Mouse (Mus musculus) CH12.LX (cell line): ENCODE measurements around the gene Fez1. TPM values are rescaled to one million over a fixed set of nuclear protein-coding genes. Genes with fewer than 3 reads are reported as not detected.

Source experiments
- DNase-seq: peaks from one replicate; pipeline ENCODE4 v3.0.0-alpha.2; 2013; ENCODE audit errors: extremely low read depth
- H3K27ac ChIP-seq: 2 replicates; pipeline ENCODE4 v1.5.1; 2012; ENCODE audit warnings: low read depth, mild to moderate bottlenecking, control low read depth, moderate library complexity; ENCODE audit not compliant: insufficient read depth
- H3K27me3 ChIP-seq: replicated peaks from 2 replicates; pipeline ENCODE3; 2012; ENCODE audit warnings: inconsistent platforms
- H3K36me3 ChIP-seq, 2 experiments: replicated peaks in 1 of 2; 2 replicates each; pipeline versions ENCODE3 to v1.6.1; 2012; ENCODE audit warnings: inconsistent platforms in 1 of 2, low read length in 1 of 2, mild to moderate bottlenecking in 1 of 2, mixed read lengths in 1 of 2, moderate library complexity in 1 of 2; ENCODE audit not compliant: control insufficient read depth in 1 of 2, insufficient read depth in 1 of 2
- H3K4me1 ChIP-seq, 2 experiments: 2 replicates each; pipeline ENCODE4 v1.6.1; 2012; ENCODE audit warnings: inconsistent platforms in 1 of 2, moderate library complexity in 1 of 2; ENCODE audit not compliant: insufficient read depth in 2 of 2, control insufficient read depth in 1 of 2
- H3K4me2 ChIP-seq: 2 replicates; pipeline ENCODE4 v1.6.1; 2012; ENCODE audit warnings: low read depth, mild to moderate bottlenecking, control low read depth; ENCODE audit not compliant: poor library complexity, insufficient read depth, severe bottlenecking
- H3K4me3 ChIP-seq, 3 experiments: fragments of 150-350 bp in 1 of 3; sonication (generic) in 1 of 3; replicated peaks in 1 of 3; 2 replicates each; pipeline versions ENCODE3 to v1.5.1; 2011 to 2012; ENCODE audit warnings: low read depth in 2 of 3, low read length in 2 of 3, mild to moderate bottlenecking in 2 of 3, moderate library complexity in 2 of 3, control low read depth in 1 of 3, improper control_type of control experiment in 1 of 3, inconsistent platforms in 1 of 3, mixed read lengths in 1 of 3; ENCODE audit not compliant: poor library complexity in 1 of 3
- H3K79me2 ChIP-seq: replicated peaks from 2 replicates; pipeline ENCODE4 v1.6.1; 2012; ENCODE audit warnings: mild to moderate bottlenecking, moderate library complexity; ENCODE audit not compliant: control insufficient read depth, poor library complexity, insufficient read depth, severe bottlenecking; ENCODE audit errors: extremely low read depth
- H3K9ac ChIP-seq: 2 replicates; pipeline ENCODE4 v1.6.1; 2012; ENCODE audit warnings: low read depth, mild to moderate bottlenecking, control low read depth, moderate library complexity; ENCODE audit not compliant: insufficient read depth
- H3K9me3 ChIP-seq: replicated peaks from 2 replicates; pipeline ENCODE3; 2012; ENCODE audit warnings: low read length, inconsistent platforms, mixed read lengths
- BHLHE40 ChIP-seq: IDR thresholded peaks from 2 replicates; pipeline ENCODE4 v1.6.1; 2011; ENCODE audit warnings: mild to moderate bottlenecking, low read depth, low read length, improper control_type of control experiment
- CHD1 ChIP-seq: IDR thresholded peaks from 2 replicates; pipeline ENCODE4 v1.6.1; 2012; ENCODE audit warnings: low read depth, low read length, improper control_type of control experiment, inconsistent platforms
- CHD2 ChIP-seq: IDR thresholded peaks from 2 replicates; pipeline ENCODE4 v1.6.1; 2011; ENCODE audit warnings: low read length, improper control_type of control experiment
- EP300 ChIP-seq: IDR thresholded peaks from 2 replicates; pipeline ENCODE4 v1.6.1; 2011; ENCODE audit warnings: low read length, improper control_type of control experiment
- ETS1 ChIP-seq: conservative IDR thresholded peaks from 2 replicates; pipeline ENCODE4 v1.6.1; 2012; ENCODE audit warnings: low read depth, mild to moderate bottlenecking, inconsistent platforms, low read length, improper control_type of control experiment, moderate library complexity
- JUN ChIP-seq: IDR thresholded peaks from 2 replicates; pipeline ENCODE4 v1.6.1; 2011; ENCODE audit warnings: low read depth, mild to moderate bottlenecking, low read length, improper control_type of control experiment, moderate library complexity; ENCODE audit not compliant: insufficient read depth
- JUND ChIP-seq: conservative IDR thresholded peaks from 2 replicates; pipeline ENCODE4 v1.6.1; 2011; ENCODE audit warnings: low read depth, low read length, improper control_type of control experiment
- KAT2A ChIP-seq: IDR thresholded peaks from 2 replicates; pipeline ENCODE4 v1.6.1; 2012; ENCODE audit warnings: low read length, improper control_type of control experiment, inconsistent platforms; ENCODE audit not compliant: insufficient replicate concordance
- MAZ ChIP-seq: IDR thresholded peaks from 2 replicates; pipeline ENCODE4 v1.6.1; 2012; ENCODE audit warnings: low read depth, mild to moderate bottlenecking, inconsistent platforms, low read length, improper control_type of control experiment, moderate library complexity
- MXI1 ChIP-seq: IDR thresholded peaks from 2 replicates; pipeline ENCODE4 v1.6.1; 2011; ENCODE audit warnings: mild to moderate bottlenecking, low read depth, low read length, improper control_type of control experiment
- MYC ChIP-seq: IDR thresholded peaks from 2 replicates; pipeline ENCODE4 v1.6.1; 2011; ENCODE audit warnings: low read depth, mild to moderate bottlenecking, improper control_type of control experiment, low read length
- NELFE ChIP-seq: IDR thresholded peaks from 2 replicates; pipeline ENCODE4 v1.6.1; 2011; ENCODE audit warnings: low read depth, low read length, improper control_type of control experiment
- NRF1 ChIP-seq: IDR thresholded peaks from 2 replicates; pipeline ENCODE4 v1.6.1; 2014; ENCODE audit warnings: low read depth, mild to moderate bottlenecking, inconsistent platforms, low read length, improper control_type of control experiment, moderate library complexity
- PAX5 ChIP-seq: IDR thresholded peaks from 2 replicates; pipeline ENCODE4 v1.6.1; 2012; ENCODE audit warnings: low read length, inconsistent platforms, mixed read lengths
- POLR2A ChIP-seq: IDR thresholded peaks from 2 replicates; pipeline ENCODE4 v1.6.1; 2011; ENCODE audit warnings: low read depth, mild to moderate bottlenecking, improper control_type of control experiment, low read length
- POLR2AphosphoS2 ChIP-seq: IDR thresholded peaks from 2 replicates; pipeline ENCODE4 v1.6.1; 2011; ENCODE audit warnings: low read depth, low read length, improper control_type of control experiment
- SIN3A ChIP-seq: IDR thresholded peaks from 2 replicates; pipeline ENCODE4 v1.6.1; 2012; ENCODE audit warnings: low read length, improper control_type of control experiment, inconsistent platforms
- SMC3 ChIP-seq: IDR thresholded peaks from 2 replicates; pipeline ENCODE4 v1.6.1; 2011; ENCODE audit warnings: low read depth, low read length, improper control_type of control experiment
- TCF12 ChIP-seq: IDR thresholded peaks from 2 replicates; pipeline ENCODE4 v1.6.1; 2014; ENCODE audit warnings: low read depth, mild to moderate bottlenecking, inconsistent platforms, low read length, improper control_type of control experiment
- USF2 ChIP-seq: conservative IDR thresholded peaks from 2 replicates; pipeline ENCODE4 v1.6.1; 2011; ENCODE audit warnings: low read depth, low read length, improper control_type of control experiment
- ZKSCAN1 ChIP-seq: IDR thresholded peaks from 2 replicates; pipeline ENCODE4 v1.6.1; 2012; ENCODE audit warnings: low read depth, inconsistent platforms, low read length, improper control_type of control experiment, borderline replicate concordance
- ZMIZ1 ChIP-seq: IDR thresholded peaks from 2 replicates; pipeline ENCODE4 v1.6.1; 2012; ENCODE audit warnings: low read depth, mild to moderate bottlenecking, inconsistent platforms, low read length, improper control_type of control experiment
- ZNF384 ChIP-seq: IDR thresholded peaks from 2 replicates; pipeline ENCODE4 v1.6.1; 2012; ENCODE audit warnings: low read depth, low read length, improper control_type of control experiment, inconsistent platforms
- dilution Hi-C: fragments of 300-500 bp; cut with MboI; formaldehyde crosslinking; loops from 2 replicates; pipeline ENCODE4 v1.14.3; 2020; ENCODE audit warnings: low sequenced_read_pairs; ENCODE audit not compliant: extremely low pct_unique_long_range_greater_than_20kb, extremely low pct_ligation_motif_present
- in situ Hi-C: fragments of 300-500 bp; cut with MboI; formaldehyde crosslinking; loops from 3 replicates; pipeline ENCODE4 v1.14.3; 2019; ENCODE audit warnings: low sequenced_read_pairs, low pct_ligation_motif_present, low pct_unique_long_range_greater_than_20kb, mixed read lengths
- polyA plus RNA-seq: library from polyadenylated mRNA; unstranded; fragments of >175 nt; gene quantifications from 2 replicates; pipeline ENCODE4 v1.2.1, GENCODE M21; 2012; ENCODE audit warnings: low read depth; ENCODE audit not compliant: insufficient read length
- total RNA-seq, 2 experiments: library from RNA; depleted of rRNA; stranded (reverse); fragments of 300-350 nt in 1 of 2; fragments of >200 nt in 1 of 2; gene quantifications; 2 replicates each; pipeline ENCODE4 v1.2.3; 2012 to 2014

Gene Fez1
- total and polyA plus RNA-seq, 3 experiments = not detected

GRCm38 (mm10) chr9:36850091-36850490 lies 28.4 kb downstream of the Fez1 start:
- dilution Hi-C loops = no loop called here
- Histone ChIP-seq H3K36me3 (no peaks in the 10 kb centered on the region), H3K4me1 (no peaks in the 10 kb centered on the region)

GRCm38 (mm10) chr9:36852175-36852574 lies 30.5 kb downstream of the Fez1 start:
- H3K79me2 ChIP-seq = no peaks in the 10 kb centered on the region
- in situ Hi-C loops = no loop called here
- TF ChIP-seq POLR2A (no peak), NELFE (no peak), USF2 (no peak), BHLHE40 (no peak), POLR2AphosphoS2 (no peak), ZKSCAN1 (no peak), CHD2 (no peak), ZNF384 (no peak), SMC3 (no peak), JUND (no peak), NRF1 (no peak), PAX5 (no peak), TCF12 (no peak), JUN (no peak), EP300 (no peak), CHD1 (no peak), MAZ (no peak), SIN3A (no peak), ETS1 (no peak), MYC (no peak)

More at GRCm38 (mm10) chr9:36850091-36850490, 28.4 kb downstream of the Fez1 start:
- H3K4me3 ChIP-seq = no peak overlapping the region
- no peak overlapping the region for H3K27ac ChIP-seq
- in situ Hi-C loops = no loop called here
- TF ChIP-seq ZMIZ1 = no peak
- no peak for TF ChIP-seq NRF1
- no peak for TF ChIP-seq SMC3
- no peak for TF ChIP-seq ZNF384
- no peak for TF ChIP-seq MXI1
- TF ChIP-seq POLR2AphosphoS2 = no peak
- no peak for TF ChIP-seq CHD1
- no peak for TF ChIP-seq EP300
- no peak for TF ChIP-seq KAT2A
- peaks cover 15% of the 10 kb centered on the region for H3K27me3 ChIP-seq
- DNase-seq = no peak
- no peaks in the 10 kb centered on the region for H3K79me2 ChIP-seq
- no peak overlapping the region for H3K4me2 ChIP-seq
- H3K9ac ChIP-seq = no peak overlapping the region
- no peaks in the 10 kb centered on the region for H3K9me3 ChIP-seq

More at GRCm38 (mm10) chr9:36852175-36852574, 30.5 kb downstream of the Fez1 start:
- H3K4me3 ChIP-seq = no peak overlapping the region
- no peaks in the 10 kb centered on the region for H3K4me1 ChIP-seq
- H3K27ac ChIP-seq = no peak overlapping the region
- no peaks in the 10 kb centered on the region for H3K9me3 ChIP-seq
- dilution Hi-C loops = no loop called here
- H3K36me3 ChIP-seq = no peaks in the 10 kb centered on the region
- DNase-seq = no peak
- H3K27me3 ChIP-seq = peaks cover 7% of the 10 kb centered on the region
- no peak overlapping the region for H3K9ac ChIP-seq
- H3K4me2 ChIP-seq = no peak overlapping the region
